Mouse (Mus musculus): Measurements from ENCODE around the gene Mtch2. TPM values are rescaled to one million over a fixed set of nuclear protein-coding genes. Genes with fewer than 3 reads are reported as not detected.

Mtch2 gene
- polyA plus RNA-seq, 1 experiment, result 57.2 TPM

GRCm38 (mm10) chr2:90838621-90839020, 8.3 kb upstream of the Mtch2 start:
- Histone ChIP-seq H3K4me3 (ENCODE audit: control insufficient read depth, insufficient read depth, low read length) (no peak overlapping the region), H3K36me3 (ENCODE audit: control insufficient read depth, insufficient read depth, low read length) (no peaks in the 10 kb centered on the region), H3K4me1 (replicated peaks; ENCODE audit: control insufficient read depth, insufficient read depth, low read length) (no peaks in the 10 kb centered on the region), H3K27me3 (ENCODE audit: control insufficient read depth, insufficient read depth, low read length) (no peaks in the 10 kb centered on the region), H3K27ac (ENCODE audit: control insufficient read depth, insufficient read depth, low read length) (no peak overlapping the region)
- DNase-seq, result no peak
- WGBS, result 98% methylated on average over 2 of the region's 2 CpGs
- TF ChIP-seq POLR2A (IDR thresholded peaks at IDR 0.05; ENCODE audit: control insufficient read depth, extremely low read depth, insufficient read depth, low read length, poor library complexity), result no peak
- no peak for TF ChIP-seq CTCF (IDR thresholded peaks at IDR 0.05; ENCODE audit: borderline replicate concordance, control insufficient read depth, extremely low read depth, insufficient read depth, low read length, poor library complexity)

- no peaks in the 10 kb centered on the region for H3K27me3 ChIP-seq (ENCODE audit: control insufficient read depth, insufficient read depth, low read length)
- 88% methylated on average over 1 of the region's 1 CpGs for WGBS
These were observed 3.3 kb upstream of the Mtch2 start for GRCm38 (mm10) chr2:90843666-90844065.

DNA sequence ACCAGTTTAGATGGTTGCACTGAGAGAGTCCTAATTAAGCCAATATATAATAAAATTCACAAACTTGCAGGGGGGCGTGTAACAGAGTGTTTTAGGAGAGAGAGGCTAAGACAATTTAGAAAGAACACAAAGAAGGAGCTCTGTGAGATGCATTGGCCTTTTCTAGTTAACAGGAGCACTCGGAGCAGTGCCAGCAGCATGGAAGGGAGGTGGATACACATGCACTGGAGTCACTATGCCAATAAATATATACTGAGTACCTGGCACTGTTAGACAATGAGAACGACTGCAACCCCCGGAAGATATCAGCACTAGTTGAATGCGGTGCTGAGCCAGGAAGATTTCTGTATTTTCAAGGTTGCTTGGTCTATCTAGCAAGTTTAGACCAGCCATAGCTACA, 2.7 kb upstream of the Mtch2 start:
- Histone ChIP-seq H3K36me3 (ENCODE audit: control insufficient read depth, insufficient read depth, low read length) (no peaks in the 10 kb centered on the region), H3K4me3 (ENCODE audit: control insufficient read depth, insufficient read depth, low read length) (no peak overlapping the region), H3K4me1 (replicated peaks; ENCODE audit: control insufficient read depth, insufficient read depth, low read length) (peaks cover 2% of the 10 kb centered on the region; the same call in 1 of the 2 replicates), H3K27ac (ENCODE audit: control insufficient read depth, insufficient read depth, low read length) (no peak overlapping the region), H3K27me3 (ENCODE audit: control insufficient read depth, insufficient read depth, low read length) (no peaks in the 10 kb centered on the region)
- no peak for DNase-seq
- TF ChIP-seq POLR2A (IDR thresholded peaks at IDR 0.05; ENCODE audit: control insufficient read depth, extremely low read depth, insufficient read depth, low read length, poor library complexity), result no peak
- no peak for TF ChIP-seq CTCF (IDR thresholded peaks at IDR 0.05; ENCODE audit: borderline replicate concordance, control insufficient read depth, extremely low read depth, insufficient read depth, low read length, poor library complexity)
- WGBS, result 92% methylated on average over 5 of the region's 5 CpGs

More at GRCm38 (mm10) chr2:90843666-90844065, 3.3 kb upstream of the Mtch2 start:
- Histone ChIP-seq H3K36me3 (ENCODE audit: control insufficient read depth, insufficient read depth, low read length) (no peaks in the 10 kb centered on the region), H3K27ac (ENCODE audit: control insufficient read depth, insufficient read depth, low read length) (no peak overlapping the region), H3K4me1 (replicated peaks; ENCODE audit: control insufficient read depth, insufficient read depth, low read length) (peaks cover 2% of the 10 kb centered on the region; the same call in 1 of the 2 replicates), H3K4me3 (ENCODE audit: control insufficient read depth, insufficient read depth, low read length) (no peak overlapping the region)
- no peak for DNase-seq
- TF ChIP-seq POLR2A (IDR thresholded peaks at IDR 0.05; ENCODE audit: control insufficient read depth, extremely low read depth, insufficient read depth, low read length, poor library complexity), result no peak
- TF ChIP-seq CTCF (IDR thresholded peaks at IDR 0.05; ENCODE audit: borderline replicate concordance, control insufficient read depth, extremely low read depth, insufficient read depth, low read length, poor library complexity), result no peak

- DNase-seq, result no peak
- WGBS, result 92% methylated on average over 5 of the region's 5 CpGs
- no peaks in the 10 kb centered on the region for H3K27me3 ChIP-seq (ENCODE audit: control insufficient read depth, insufficient read depth, low read length)
- H3K4me1 ChIP-seq (replicated peaks; ENCODE audit: control insufficient read depth, insufficient read depth, low read length), result peaks cover 2% of the 10 kb centered on the region; the same call in 1 of the 2 replicates
- H3K27ac ChIP-seq (ENCODE audit: control insufficient read depth, insufficient read depth, low read length), result no peak overlapping the region
- H3K4me3 ChIP-seq (ENCODE audit: control insufficient read depth, insufficient read depth, low read length), result no peak overlapping the region
- H3K36me3 ChIP-seq (ENCODE audit: control insufficient read depth, insufficient read depth, low read length), result no peaks in the 10 kb centered on the region
- no peak for TF ChIP-seq CTCF (IDR thresholded peaks at IDR 0.05; ENCODE audit: borderline replicate concordance, control insufficient read depth, extremely low read depth, insufficient read depth, low read length, poor library complexity)
- no peak for TF ChIP-seq POLR2A (IDR thresholded peaks at IDR 0.05; ENCODE audit: control insufficient read depth, extremely low read depth, insufficient read depth, low read length, poor library complexity)
These were observed 1.7 kb upstream of the Mtch2 start for GRCm38 (mm10) chr2:90845234-90845633.

GRCm38 (mm10) chr2:90846171-90846570, 784 bp upstream of the Mtch2 start:
- Histone ChIP-seq H3K27me3 (ENCODE audit: control insufficient read depth, insufficient read depth, low read length) (no peaks in the 10 kb centered on the region), H3K4me1 (replicated peaks; ENCODE audit: control insufficient read depth, insufficient read depth, low read length) (peaks cover 2% of the 10 kb centered on the region; the same call in 1 of the 2 replicates), H3K36me3 (ENCODE audit: control insufficient read depth, insufficient read depth, low read length) (peaks cover 5% of the 10 kb centered on the region; the same call in 1 of the 2 replicates), H3K27ac (ENCODE audit: control insufficient read depth, insufficient read depth, low read length) (no peak overlapping the region), H3K4me3 (ENCODE audit: control insufficient read depth, insufficient read depth, low read length) (no peak overlapping the region)
- DNase-seq, result peak; percentile 6
- TF ChIP-seq CTCF (IDR thresholded peaks at IDR 0.05; ENCODE audit: borderline replicate concordance, control insufficient read depth, extremely low read depth, insufficient read depth, low read length, poor library complexity), result no peak
- TF ChIP-seq POLR2A (IDR thresholded peaks at IDR 0.05; ENCODE audit: control insufficient read depth, extremely low read depth, insufficient read depth, low read length, poor library complexity), result no peak
- WGBS, result 78% methylated on average over 6 of the region's 6 CpGs

GRCm38 (mm10) chr2:90846597-90846954, 379 bp upstream of the Mtch2 start:
- H3K27me3 ChIP-seq (ENCODE audit: control insufficient read depth, insufficient read depth, low read length), result no peaks in the 10 kb centered on the region
- peak overlapping the region; percentile 76 for H3K4me3 ChIP-seq (ENCODE audit: control insufficient read depth, insufficient read depth, low read length)
- 7% methylated on average over 8 of the region's 8 CpGs for WGBS
- no peak overlapping the region for H3K27ac ChIP-seq (ENCODE audit: control insufficient read depth, insufficient read depth, low read length)
- H3K4me1 ChIP-seq (replicated peaks; ENCODE audit: control insufficient read depth, insufficient read depth, low read length), result peaks cover 2% of the 10 kb centered on the region; the same call in 1 of the 2 replicates
- no peak for DNase-seq
- TF ChIP-seq CTCF (IDR thresholded peaks at IDR 0.05; ENCODE audit: borderline replicate concordance, control insufficient read depth, extremely low read depth, insufficient read depth, low read length, poor library complexity), result no peak
- no peak for TF ChIP-seq POLR2A (IDR thresholded peaks at IDR 0.05; ENCODE audit: control insufficient read depth, extremely low read depth, insufficient read depth, low read length, poor library complexity)
- peaks cover 6% of the 10 kb centered on the region; the same call in 1 of the 2 replicates for H3K36me3 ChIP-seq (ENCODE audit: control insufficient read depth, insufficient read depth, low read length)

GRCm38 (mm10) chr2:90847681-90848050, 711 bp downstream of the Mtch2 start:
- Histone ChIP-seq H3K4me1 (replicated peaks; ENCODE audit: control insufficient read depth, insufficient read depth, low read length) (peaks cover 2% of the 10 kb centered on the region; the same call in 1 of the 2 replicates), H3K36me3 (ENCODE audit: control insufficient read depth, insufficient read depth, low read length) (peaks cover 11% of the 10 kb centered on the region), H3K4me3 (ENCODE audit: control insufficient read depth, insufficient read depth, low read length) (peak overlapping the region; percentile 76), H3K27ac (ENCODE audit: control insufficient read depth, insufficient read depth, low read length) (peak overlapping the region; percentile 3; the same call in 1 of the 2 replicates), H3K27me3 (ENCODE audit: control insufficient read depth, insufficient read depth, low read length) (no peaks in the 10 kb centered on the region)
- TF ChIP-seq CTCF (IDR thresholded peaks at IDR 0.05; ENCODE audit: borderline replicate concordance, control insufficient read depth, extremely low read depth, insufficient read depth, low read length, poor library complexity) (no peak), POLR2A (IDR thresholded peaks at IDR 0.05; ENCODE audit: control insufficient read depth, extremely low read depth, insufficient read depth, low read length, poor library complexity) (no peak)
- WGBS, result 1% methylated on average over 13 of the region's 13 CpGs
- no peak for DNase-seq
